Mouse (Mus musculus) intestine, postnatal 0 days (tissue): Measurements from ENCODE around the gene Srpk3. TPM values are rescaled to one million over a fixed set of nuclear protein-coding genes. Genes with fewer than 3 reads are reported as not detected.

Source experiments
- ATAC-seq: fragments of 200-750 bp; cut with Nextera tagmentation; 2 replicates; pipeline ENCODE4 v1.8.0; 2017; ENCODE audit warnings: mild to moderate bottlenecking, moderate TSS enrichment, moderate library complexity
- H3K27ac ChIP-seq: fragments of 300-500 bp; sonication (generic); 2 replicates; pipeline ENCODE4 v1.5.1; 2014; ENCODE audit warnings: mild to moderate bottlenecking, low read depth, low read length, moderate library complexity
- H3K27me3 ChIP-seq: fragments of 300-500 bp; sonication (generic); replicated peaks from 2 replicates; pipeline ENCODE4 v1.6.1; 2014; ENCODE audit warnings: low read length, mixed read lengths; ENCODE audit not compliant: control insufficient read depth, insufficient read depth
- H3K36me3 ChIP-seq: fragments of 300-500 bp; sonication (generic); 2 replicates; pipeline ENCODE4 v1.6.1; 2014; ENCODE audit warnings: mild to moderate bottlenecking, moderate library complexity; ENCODE audit not compliant: control insufficient read depth, insufficient read depth
- H3K4me1 ChIP-seq: fragments of 300-500 bp; sonication (generic); replicated peaks from 2 replicates; pipeline ENCODE4 v1.6.1; 2014; ENCODE audit warnings: antibody characterized with exemption, low read length, mixed read lengths; ENCODE audit not compliant: control insufficient read depth, insufficient read depth
- H3K4me2 ChIP-seq: fragments of 300-500 bp; sonication (generic); replicated peaks from 2 replicates; pipeline ENCODE4 v1.6.1; 2014; ENCODE audit warnings: low read depth, mild to moderate bottlenecking, moderate library complexity
- H3K4me3 ChIP-seq: fragments of 300-500 bp; sonication (generic); 2 replicates; pipeline ENCODE4 v1.5.1; 2014; ENCODE audit warnings: low read depth, low read length
- H3K9ac ChIP-seq: fragments of 300-500 bp; sonication (generic); 2 replicates; pipeline ENCODE4 v1.6.1; 2014; ENCODE audit warnings: mild to moderate bottlenecking, low read depth, low read length
- H3K9me3 ChIP-seq: fragments of 300-500 bp; sonication (generic); 2 replicates; pipeline ENCODE4 v1.6.1; 2016; ENCODE audit warnings: mixed run types; ENCODE audit not compliant: control insufficient read depth
- CTCF ChIP-seq: sonication (generic); IDR thresholded peaks from 2 replicates; pipeline ENCODE4 v1.5.1; 2016; ENCODE audit warnings: low read depth, mild to moderate bottlenecking, control low read depth, antibody characterized with exemption, moderate library complexity
- WGBS: fragments of 180-500 bp; shearing (Covaris S2); extraction: QIAGEN DNeasy Blood & Tissue Kit; methylation state at CpG from one replicate; pipeline ENCODE4 v1.1.7; 2014; 5-methylcytosine and 5-hydroxymethylcytosine counted together
- polyA plus RNA-seq: library from polyadenylated mRNA; unstranded; fragments of >200 nt; fragmentation: Nextera tagmentation; extraction: Ambion mirVana; gene quantifications from 2 replicates; pipeline ENCODE4 v1.2.1, GENCODE M21; 2015

The Srpk3 gene
- polyA plus RNA-seq, 1 experiment from 2014 or later: 0.90 TPM

- no peak overlapping the region for H3K4me2 ChIP-seq
- no peak overlapping the region for H3K27ac ChIP-seq
- no peak overlapping the region for H3K4me3 ChIP-seq
- H3K27me3 ChIP-seq: no peaks in the 10 kb centered on the region
- WGBS: 84% methylated on average over 1 of the region's 1 CpGs
- no peaks in the 10 kb centered on the region for H3K36me3 ChIP-seq
- no peak overlapping the region for H3K9ac ChIP-seq
- peak; percentile 44; the same call in 1 of the 2 replicates for TF ChIP-seq CTCF
- no peaks in the 10 kb centered on the region for H3K9me3 ChIP-seq
- no peak for ATAC-seq
- H3K4me1 ChIP-seq: no peaks in the 10 kb centered on the region
These were observed 25.2 kb upstream of the Srpk3 start for GRCm38 (mm10) chrX:73748977-73749376.

GRCm38 (mm10) chrX:73756334-73757140 lies 17.7 kb upstream of the Srpk3 start, which contains the start of gene Plxnb3:
Gene Plxnb3 (plus strand): TSS chrX:73757090.
- TF ChIP-seq CTCF: no peak
- Histone ChIP-seq H3K4me2 (no peak within 1 kb of the TSS), H3K4me1 (no peaks in the 10 kb centered on the region), H3K27ac (no peak within 1 kb of the TSS), H3K27me3 (no peaks in the 10 kb centered on the region), H3K9ac (no peak within 1 kb of the TSS), H3K9me3 (no peaks in the 10 kb centered on the region), H3K4me3 (no peak within 1 kb of the TSS), H3K36me3 (no peaks in the 10 kb centered on the region)
- ATAC-seq: no peak
- whole genome bisulfite sequencing: 78% methylated on average over 5 of the region's 5 CpGs

GRCm38 (mm10) chrX:73758611-73759290 lies 15.5 kb upstream of the Srpk3 start:
- WGBS: 89% methylated on average over 13 of the region's 13 CpGs
- H3K27ac ChIP-seq: no peak overlapping the region
- H3K4me3 ChIP-seq: no peak overlapping the region
- ATAC-seq: no peak
- no peak overlapping the region for H3K4me2 ChIP-seq
- no peaks in the 10 kb centered on the region for H3K27me3 ChIP-seq
- H3K36me3 ChIP-seq: no peaks in the 10 kb centered on the region
- TF ChIP-seq CTCF: no peak
- H3K9me3 ChIP-seq: no peaks in the 10 kb centered on the region
- no peak overlapping the region for H3K9ac ChIP-seq
- H3K4me1 ChIP-seq: no peaks in the 10 kb centered on the region

- H3K4me2 ChIP-seq: no peak overlapping the region
- no peak overlapping the region for H3K4me3 ChIP-seq
- H3K27me3 ChIP-seq: no peaks in the 10 kb centered on the region
- no peak overlapping the region for H3K27ac ChIP-seq
- H3K36me3 ChIP-seq: no peaks in the 10 kb centered on the region
- WGBS: 69% methylated on average over 1 of the region's 1 CpGs
- H3K4me1 ChIP-seq: no peaks in the 10 kb centered on the region
- no peak for ATAC-seq
- no peak for TF ChIP-seq CTCF
- H3K9me3 ChIP-seq: no peaks in the 10 kb centered on the region
- no peak overlapping the region for H3K9ac ChIP-seq
These were observed 8.9 kb upstream of the Srpk3 start for GRCm38 (mm10) chrX:73765311-73765710.

- peak; percentile 73 for TF ChIP-seq CTCF
- ATAC-seq: no peak
These were observed 6.9 kb upstream of the Srpk3 start for GRCm38 (mm10) chrX:73767267-73767666.

GRCm38 (mm10) chrX:73774802-73775483 lies 738 bp downstream of the Srpk3 start:
- Histone ChIP-seq H3K27me3 (no peaks in the 10 kb centered on the region), H3K36me3 (peaks cover 12% of the 10 kb centered on the region), H3K4me3 (no peak overlapping the region), H3K9me3 (no peaks in the 10 kb centered on the region), H3K4me2 (no peak overlapping the region), H3K27ac (no peak overlapping the region), H3K4me1 (no peaks in the 10 kb centered on the region), H3K9ac (no peak overlapping the region)
- peak; percentile 17; the same call in 1 of the 2 replicates for ATAC-seq
- WGBS: 69% methylated on average over 10 of the region's 10 CpGs
- TF ChIP-seq CTCF: no peak

More at GRCm38 (mm10) chrX:73767267-73767666, 6.9 kb upstream of the Srpk3 start:
- Histone ChIP-seq H3K27me3 (no peaks in the 10 kb centered on the region), H3K4me3 (no peak overlapping the region), H3K27ac (no peak overlapping the region), H3K9ac (no peak overlapping the region), H3K4me1 (no peaks in the 10 kb centered on the region), H3K4me2 (no peak overlapping the region), H3K36me3 (no peaks in the 10 kb centered on the region), H3K9me3 (no peaks in the 10 kb centered on the region)
- 53% methylated on average over 9 of the region's 9 CpGs for WGBS
